Mouse (Mus musculus) midbrain, postnatal 0 days (tissue): ENCODE data around the gene Artn. TPM values are rescaled to one million over a fixed set of nuclear protein-coding genes. Genes with fewer than 3 reads are reported as not detected.
A peak's percentile ranks its signal among the peaks of the same experiment; 100 is the strongest.

Experiments
- ATAC-seq: fragments of 200-750 bp; cut with Nextera tagmentation; 2 replicates; pipeline ENCODE4 v1.8.0; 2017; ENCODE audit warnings: moderate number of reproducible peaks, mild to moderate bottlenecking, moderate TSS enrichment, moderate library complexity; ENCODE audit not compliant: low FRiP score
- DNase-seq: peaks from one replicate; pipeline ENCODE4 v3.0.0-alpha.2; 2015; ENCODE audit warnings: low spot score
- H3K27ac ChIP-seq: fragments of 300-500 bp; sonication (generic); 2 replicates; pipeline ENCODE4 v1.5.1; 2014; ENCODE audit warnings: low read depth, mild to moderate bottlenecking, low read length, mixed read lengths
- H3K27me3 ChIP-seq: fragments of 300-500 bp; sonication (generic); 2 replicates; pipeline ENCODE4 v1.6.1; 2014; ENCODE audit warnings: low read length, control low read depth, mixed read lengths; ENCODE audit not compliant: insufficient read depth
- H3K36me3 ChIP-seq: fragments of 300-500 bp; sonication (generic); 2 replicates; pipeline ENCODE4 v1.6.1; 2014; ENCODE audit warnings: low read length, control low read depth, mixed read lengths; ENCODE audit not compliant: insufficient read depth
- H3K4me1 ChIP-seq: fragments of 300-500 bp; sonication (generic); 2 replicates; pipeline ENCODE4 v1.6.1; 2014; ENCODE audit warnings: mild to moderate bottlenecking, control low read depth, antibody characterized with exemption, low read length, mixed read lengths; ENCODE audit not compliant: insufficient read depth
- H3K4me2 ChIP-seq: fragments of 300-500 bp; sonication (generic); 2 replicates; pipeline ENCODE4 v1.6.1; 2014; ENCODE audit warnings: low read depth, mild to moderate bottlenecking, low read length, mixed read lengths; ENCODE audit not compliant: poor library complexity, severe bottlenecking
- H3K4me3 ChIP-seq: fragments of 300-500 bp; sonication (generic); 2 replicates; pipeline ENCODE4 v1.5.1; 2014; ENCODE audit warnings: low read depth, mild to moderate bottlenecking, low read length, moderate library complexity
- H3K9ac ChIP-seq: fragments of 300-500 bp; sonication (generic); replicated peaks from 2 replicates; pipeline ENCODE4 v1.6.1; 2014; ENCODE audit warnings: mild to moderate bottlenecking, low read length, moderate library complexity, mixed read lengths; ENCODE audit not compliant: poor library complexity, severe bottlenecking
- H3K9me3 ChIP-seq: fragments of 300-500 bp; sonication (generic); 2 replicates; pipeline ENCODE4 v1.6.1; 2016; ENCODE audit warnings: low read length, control low read depth
- CTCF ChIP-seq: IDR thresholded peaks from 2 replicates; pipeline ENCODE4 v1.5.1; 2016; ENCODE audit warnings: antibody characterized with exemption, mild to moderate bottlenecking
- WGBS: fragments of 180-500 bp; shearing (Covaris S2); extraction: QIAGEN DNeasy Blood & Tissue Kit; methylation state at CpG from one replicate; pipeline ENCODE4 v1.1.7; 2014; 5-methylcytosine and 5-hydroxymethylcytosine counted together
- polyA plus RNA-seq: library from polyadenylated mRNA; unstranded; fragments of >200 nt; fragmentation: Nextera tagmentation; extraction: Ambion mirVana; gene quantifications from 2 replicates; pipeline ENCODE4 v1.2.1, GENCODE M21; 2015
- total RNA-seq: library from RNA; depleted of rRNA; stranded (reverse); fragments of >200 nt; gene quantifications from 2 replicates; pipeline ENCODE4 v1.2.3, GENCODE M21; 2014

Gene Artn
- total and polyA plus RNA-seq, 2 experiments from 2014 or later = 0.48 to 2.0 TPM

DNA sequence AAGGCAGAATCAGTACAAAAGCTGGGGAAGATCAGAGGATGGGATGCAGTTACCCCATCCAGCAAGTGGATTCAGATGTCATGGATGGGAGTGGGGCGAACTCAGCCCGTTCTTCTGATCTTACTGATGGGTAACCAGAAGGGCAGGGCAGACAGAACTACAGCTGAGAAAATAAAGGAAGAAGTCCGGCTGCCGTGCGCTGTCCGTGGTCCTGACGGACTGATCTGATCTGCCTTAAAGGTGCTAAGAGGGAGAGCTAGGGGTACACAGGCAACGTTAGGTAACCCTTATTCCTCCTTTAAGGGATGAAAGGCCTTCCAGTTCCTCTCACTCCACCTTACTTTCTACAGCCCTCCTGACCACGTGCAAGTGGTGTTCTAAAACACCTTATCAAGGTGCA is 36.2 kb downstream of the Artn start:
- ATAC-seq = no peak
- TF ChIP-seq CTCF = no peak
- no peak overlapping the region for H3K4me3 ChIP-seq
- H3K27ac ChIP-seq = no peak overlapping the region
- WGBS = 29% methylated on average over 9 of the region's 9 CpGs
- no peaks in the 10 kb centered on the region for H3K9me3 ChIP-seq
- no peak overlapping the region for H3K9ac ChIP-seq
- H3K4me1 ChIP-seq = peaks cover 3% of the 10 kb centered on the region; the same call in 1 of the 2 replicates
- H3K36me3 ChIP-seq = peaks cover 39% of the 10 kb centered on the region
- no peak for DNase-seq
- H3K4me2 ChIP-seq = no peak overlapping the region
- H3K27me3 ChIP-seq = no peaks in the 10 kb centered on the region

DNA sequence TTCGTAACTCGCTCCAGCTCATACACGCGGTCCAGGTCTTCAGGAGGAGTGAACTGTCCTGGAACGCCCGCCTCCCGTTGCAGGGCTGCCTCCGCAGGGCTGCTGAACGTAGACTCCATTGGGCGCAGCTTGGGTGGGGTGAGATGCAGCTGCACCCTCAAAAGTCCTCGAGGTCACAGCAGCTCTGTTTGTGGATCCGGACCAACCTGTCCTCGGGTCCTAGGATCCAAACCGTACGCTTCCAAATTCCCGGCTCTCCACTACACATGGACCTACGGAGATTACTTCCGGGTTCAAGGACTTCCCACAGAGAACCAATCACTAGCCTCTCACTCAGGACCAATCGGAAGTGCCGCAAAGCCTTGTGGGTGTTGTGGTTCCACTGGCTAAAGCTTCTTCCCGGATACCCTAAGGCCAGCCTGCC is 37.8 kb downstream of the Artn start, which contains the start of gene Dph2:
Gene Dph2, minus strand, starts transcription at position 295 of the 424 bp plus-strand sequence.
- no peaks in the 10 kb centered on the region for H3K27me3 ChIP-seq
- no peak for TF ChIP-seq CTCF

DNA sequence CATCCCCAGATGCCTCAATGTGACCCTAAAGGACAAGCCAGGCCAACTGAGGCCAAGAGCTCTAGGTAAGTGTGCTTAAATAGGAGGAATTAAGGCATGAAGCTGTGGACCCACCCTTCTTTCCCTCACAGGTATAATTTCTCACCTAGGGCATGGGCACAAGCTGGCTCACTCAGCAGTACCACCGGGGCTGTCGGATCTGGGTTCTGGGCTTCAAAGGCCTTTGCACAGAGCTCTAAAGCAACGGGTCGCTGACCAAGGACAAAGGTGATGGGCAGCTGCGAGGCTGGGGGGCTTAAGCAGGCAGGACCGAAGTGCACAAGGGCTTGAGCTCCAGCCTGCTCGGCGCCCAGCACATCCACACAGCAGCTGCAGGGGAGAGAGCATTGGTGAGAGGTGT is 38.8 kb downstream of the Artn start:
- no peak for TF ChIP-seq CTCF
- peak overlapping the region; percentile 97 for H3K4me2 ChIP-seq
- WGBS = 47% methylated on average over 8 of the region's 8 CpGs
- H3K9ac ChIP-seq = no peak overlapping the region
- H3K36me3 ChIP-seq = peaks cover 20% of the 10 kb centered on the region
- no peak overlapping the region for H3K27ac ChIP-seq
- H3K4me3 ChIP-seq = no peak overlapping the region
- ATAC-seq = no peak
- H3K4me1 ChIP-seq = peaks cover 10% of the 10 kb centered on the region; the same call in 1 of the 2 replicates
- no peak for DNase-seq
- H3K27me3 ChIP-seq = no peaks in the 10 kb centered on the region
- no peaks in the 10 kb centered on the region for H3K9me3 ChIP-seq

More for the DNA sequence above, 37.8 kb downstream of the Artn start, which contains the start of gene Dph2:
- H3K4me2 ChIP-seq = peak within 1 kb of the TSS; percentile 97
- H3K36me3 ChIP-seq = peaks cover 29% of the 10 kb centered on the region
- peak within 1 kb of the TSS; percentile 68 for H3K4me3 ChIP-seq
- peak; percentile 83 for ATAC-seq
- peak; percentile 96 for DNase-seq
- H3K27ac ChIP-seq = no peak within 1 kb of the TSS
- peak within 1 kb of the TSS; percentile 59 for H3K9ac ChIP-seq
- peaks cover 6% of the 10 kb centered on the region; the same call in 1 of the 2 replicates for H3K4me1 ChIP-seq
- 0% methylated on average over 21 of the region's 21 CpGs for WGBS
- H3K9me3 ChIP-seq = no peaks in the 10 kb centered on the region

DNA sequence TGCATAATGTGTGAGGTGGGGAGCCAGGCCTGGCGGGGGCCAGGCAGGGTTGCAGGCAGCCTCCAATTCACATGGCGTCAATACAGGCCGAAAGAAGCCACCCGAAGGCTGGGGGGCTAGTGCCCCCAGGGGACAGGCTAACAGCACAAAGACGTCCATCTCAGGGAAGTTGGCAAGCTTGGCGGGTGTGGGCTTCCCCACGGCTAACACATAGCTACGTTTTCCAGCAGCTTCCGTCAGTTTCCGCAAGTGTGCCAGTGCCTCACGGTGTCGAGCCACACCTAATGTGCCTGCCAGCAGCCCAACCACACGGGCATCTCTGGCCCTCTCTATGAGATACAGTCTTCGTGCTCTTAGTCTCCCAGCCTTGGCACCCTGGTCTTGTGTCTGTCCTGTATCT is 39.5 kb downstream of the Artn start:
- Histone ChIP-seq H3K36me3 (peaks cover 26% of the 10 kb centered on the region), H3K9ac (no peak overlapping the region), H3K9me3 (no peaks in the 10 kb centered on the region), H3K27ac (no peak overlapping the region), H3K4me2 (no peak overlapping the region), H3K4me3 (no peak overlapping the region), H3K27me3 (no peaks in the 10 kb centered on the region), H3K4me1 (peaks cover 10% of the 10 kb centered on the region; the same call in 1 of the 2 replicates)
- WGBS = 91% methylated on average over 14 of the region's 14 CpGs
- no peak for ATAC-seq
- no peak for DNase-seq
- TF ChIP-seq CTCF = no peak

DNA sequence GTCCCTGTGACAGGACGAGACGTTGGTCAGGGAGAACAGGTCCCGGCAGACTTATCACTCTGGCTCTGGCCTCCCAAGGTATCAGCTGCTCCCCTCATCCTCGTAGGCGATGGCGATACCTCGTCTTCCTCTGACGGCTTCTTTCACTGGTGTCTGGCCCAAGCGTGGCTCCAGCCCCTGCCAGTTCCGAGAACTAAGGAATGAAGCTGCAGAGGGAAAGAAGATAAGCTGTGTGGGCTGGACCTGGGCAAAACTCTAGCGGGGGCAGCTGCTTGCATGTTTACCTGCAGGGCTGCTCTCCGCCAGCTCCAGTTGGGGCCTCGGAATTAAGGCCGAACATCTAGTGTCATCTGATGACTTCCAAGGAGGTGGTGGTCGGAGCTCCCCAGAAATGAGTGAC is 40.1 kb downstream of the Artn start:
- TF ChIP-seq CTCF = no peak
- H3K4me2 ChIP-seq = no peak overlapping the region

DNA sequence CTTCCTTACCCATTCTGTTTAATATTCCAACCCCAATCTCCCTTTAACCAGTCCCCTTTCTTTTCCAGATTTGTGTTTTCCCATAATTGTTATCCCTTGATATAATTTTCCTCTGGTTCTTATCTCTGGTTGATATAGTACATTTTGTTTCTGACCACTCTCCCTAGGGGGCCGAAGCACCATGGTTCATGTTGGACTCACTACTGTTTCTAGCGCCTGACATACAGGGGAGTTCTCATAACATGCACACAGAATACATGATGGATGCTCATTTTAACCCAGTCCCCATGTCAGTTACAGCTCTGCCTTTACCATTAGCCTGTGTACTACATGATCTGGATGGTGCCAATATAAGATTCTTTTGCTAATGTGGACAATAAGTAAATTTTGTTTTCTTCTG is 41.6 kb downstream of the Artn start:
- peak overlapping the region; percentile 89; the same call in 1 of the 2 replicates for H3K4me2 ChIP-seq
- H3K9ac ChIP-seq = peak overlapping the region; percentile 97
- H3K4me3 ChIP-seq = peak overlapping the region; percentile 94; the same call in 1 of the 2 replicates

More for the DNA sequence above, 40.1 kb downstream of the Artn start:
- no peak overlapping the region for H3K4me3 ChIP-seq
- no peak overlapping the region for H3K27ac ChIP-seq
- 91% methylated on average over 15 of the region's 15 CpGs for WGBS
- no peaks in the 10 kb centered on the region for H3K27me3 ChIP-seq
- ATAC-seq = no peak
- DNase-seq = no peak
- H3K36me3 ChIP-seq = peaks cover 28% of the 10 kb centered on the region
- H3K9me3 ChIP-seq = no peaks in the 10 kb centered on the region
- peaks cover 10% of the 10 kb centered on the region for H3K4me1 ChIP-seq
- no peak overlapping the region for H3K9ac ChIP-seq

More for the DNA sequence above, 41.6 kb downstream of the Artn start:
- WGBS = 80% methylated on average over 2 of the region's 2 CpGs
- DNase-seq (no peak), ATAC-seq (no peak)
- Histone ChIP-seq H3K4me1 (peaks cover 17% of the 10 kb centered on the region), H3K27ac (no peak overlapping the region), H3K36me3 (peaks cover 22% of the 10 kb centered on the region), H3K27me3 (no peaks in the 10 kb centered on the region), H3K9me3 (no peaks in the 10 kb centered on the region)
- no peak for TF ChIP-seq CTCF
